Mouse (Mus musculus) ES-E14 (cell line): ENCODE results near the gene Tulp3. TPM values are rescaled to one million over a fixed set of nuclear protein-coding genes. Genes with fewer than 3 reads are reported as not detected.

Experiments
- DNase-seq: peaks from one replicate; pipeline ENCODE4 v3.0.0-alpha.2; 2013; ENCODE audit warnings: low read depth, low spot score
- H3K27ac ChIP-seq: 2 replicates; pipeline ENCODE4 v1.5.1; 2012; ENCODE audit warnings: low read depth, mild to moderate bottlenecking, low read length, moderate library complexity, mixed read lengths; ENCODE audit not compliant: poor library complexity, insufficient read depth, severe bottlenecking
- H3K36me3 ChIP-seq: 2 replicates; pipeline ENCODE4 v1.6.1; 2012; ENCODE audit warnings: mild to moderate bottlenecking, low read length, moderate library complexity, mixed read lengths; ENCODE audit not compliant: control insufficient read depth, poor library complexity, insufficient read depth, severe bottlenecking
- H3K4me1 ChIP-seq, 2 experiments: fragments of 150-350 bp in 1 of 2; sonication (generic) in 1 of 2; 2 replicates each; pipeline ENCODE4 v1.6.1; 2012; ENCODE audit warnings: low read length in 2 of 2, mild to moderate bottlenecking in 1 of 2, mixed read lengths in 1 of 2; ENCODE audit not compliant: control insufficient read depth in 2 of 2, insufficient read depth in 2 of 2, poor library complexity in 1 of 2
- H3K4me3 ChIP-seq, 2 experiments: fragments of 150-350 bp in 1 of 2; sonication (generic) in 1 of 2; 2 replicates each; pipeline ENCODE4 v1.5.1; 2012; ENCODE audit warnings: low read length in 2 of 2, low read depth in 1 of 2, mild to moderate bottlenecking in 1 of 2, mixed read lengths in 1 of 2; ENCODE audit not compliant: insufficient read depth in 1 of 2, poor library complexity in 1 of 2, severe bottlenecking in 1 of 2
- H3K9ac ChIP-seq: 2 replicates; pipeline ENCODE4 v1.6.1; 2012; ENCODE audit warnings: low read depth, mild to moderate bottlenecking, low read length, mixed read lengths; ENCODE audit not compliant: poor library complexity, insufficient read depth, severe bottlenecking
- H3K9me3 ChIP-seq: fragments of 150-350 bp; sonication (generic); 2 replicates; pipeline ENCODE4 v1.6.1; 2012; ENCODE audit warnings: low read depth, mild to moderate bottlenecking, low read length; ENCODE audit not compliant: control insufficient read depth, insufficient read depth
- CHD2 ChIP-seq: IDR thresholded peaks from 2 replicates; pipeline ENCODE4 v1.6.1; 2014; ENCODE audit warnings: mild to moderate bottlenecking, low read depth, low read length, inconsistent platforms
- HCFC1 ChIP-seq: IDR thresholded peaks from 2 replicates; pipeline ENCODE4 v1.6.1; 2012; ENCODE audit warnings: low read length, inconsistent platforms, borderline replicate concordance; ENCODE audit not compliant: insufficient read depth
- MAFK ChIP-seq: IDR thresholded peaks from 2 replicates; pipeline ENCODE4 v1.6.1; 2014; ENCODE audit warnings: mild to moderate bottlenecking, low read depth, low read length, inconsistent platforms; ENCODE audit not compliant: insufficient read depth
- ZC3H11A ChIP-seq: IDR thresholded peaks from 2 replicates; pipeline ENCODE4 v1.6.1; 2012; ENCODE audit warnings: low read depth, mild to moderate bottlenecking, inconsistent platforms, low read length, borderline replicate concordance
- ZNF384 ChIP-seq: IDR thresholded peaks from 2 replicates; pipeline ENCODE4 v1.6.1; 2012; ENCODE audit warnings: low read depth, low read length, inconsistent platforms
- in situ Hi-C, 2 experiments: fragments of 600-800 bp; cut with MboI; formaldehyde crosslinking; loops; one replicate each; pipeline ENCODE4 v1.15.1; 2025; ENCODE audit warnings: low sequenced_read_pairs in 2 of 2, inconsistent platforms in 1 of 2; ENCODE audit not compliant: unreplicated experiment in 2 of 2
- total RNA-seq: library from RNA; depleted of rRNA; stranded (reverse); fragments of 300-350 nt; gene quantifications from 2 replicates; pipeline ENCODE4 v1.2.3, GENCODE M21; 2012

Gene Tulp3
- total RNA-seq, 1 experiment = 11.7 TPM

DNA sequence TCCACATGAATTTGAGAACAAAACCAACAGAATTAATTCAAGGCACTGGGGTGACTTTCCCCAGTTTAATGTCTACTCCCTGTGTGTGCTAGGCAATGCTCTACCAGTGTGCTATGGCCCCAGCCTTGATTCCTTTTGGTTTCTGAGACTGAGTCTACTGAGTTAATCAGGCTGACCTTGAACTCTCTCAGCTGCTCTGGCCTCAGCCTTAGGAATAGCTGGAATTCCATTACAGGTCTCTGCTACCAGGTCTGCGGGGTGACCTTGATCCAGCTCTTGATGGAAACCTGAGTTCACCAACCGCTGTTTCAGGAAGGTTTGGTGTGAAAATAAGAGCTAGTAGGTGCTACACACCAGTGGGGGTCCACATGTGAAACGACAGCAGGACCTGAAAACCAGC, 53.8 kb downstream of the Tulp3 start:
- in situ Hi-C loops = loop anchor here in 1 of 2 experiments (5.0 kb wide), 1 partner anchor 75 kb away; no protein-coding TSS in a partner anchor
- H3K27ac ChIP-seq = no peak overlapping the region
- no peak overlapping the region for H3K9ac ChIP-seq
- peaks cover 3 to 10% of the 10 kb centered on the region in 2 experiments; a peak in 3 of 4 replicates for H3K4me1 ChIP-seq
- no peak overlapping the region for H3K4me3 ChIP-seq
- H3K9me3 ChIP-seq = no peaks in the 10 kb centered on the region
- no peak for TF ChIP-seq CHD2
- TF ChIP-seq ZNF384 = no peak
- TF ChIP-seq HCFC1 = no peak
- TF ChIP-seq ZC3H11A = no peak
- TF ChIP-seq MAFK = no peak
- H3K36me3 ChIP-seq = no peaks in the 10 kb centered on the region
- no peak for DNase-seq

GRCm38 (mm10) chr6:128301458-128301857, 54.2 kb downstream of the Tulp3 start:
- Histone ChIP-seq H3K9ac (no peak overlapping the region), H3K36me3 (no peaks in the 10 kb centered on the region), H3K27ac (no peak overlapping the region), H3K9me3 (no peaks in the 10 kb centered on the region), H3K4me3 (no peak overlapping the region), H3K4me1 (peaks cover 3 to 14% of the 10 kb centered on the region in 2 experiments; a peak in 3 of 4 replicates)
- TF ChIP-seq ZNF384 = no peak
- TF ChIP-seq HCFC1 = no peak
- no peak for TF ChIP-seq MAFK
- no peak for TF ChIP-seq ZC3H11A
- no peak for TF ChIP-seq CHD2
- in situ Hi-C loops = loop anchor here in 1 of 2 experiments (5.0 kb wide), 1 partner anchor 74 kb away; no protein-coding TSS in a partner anchor
- DNase-seq = no peak

DNA sequence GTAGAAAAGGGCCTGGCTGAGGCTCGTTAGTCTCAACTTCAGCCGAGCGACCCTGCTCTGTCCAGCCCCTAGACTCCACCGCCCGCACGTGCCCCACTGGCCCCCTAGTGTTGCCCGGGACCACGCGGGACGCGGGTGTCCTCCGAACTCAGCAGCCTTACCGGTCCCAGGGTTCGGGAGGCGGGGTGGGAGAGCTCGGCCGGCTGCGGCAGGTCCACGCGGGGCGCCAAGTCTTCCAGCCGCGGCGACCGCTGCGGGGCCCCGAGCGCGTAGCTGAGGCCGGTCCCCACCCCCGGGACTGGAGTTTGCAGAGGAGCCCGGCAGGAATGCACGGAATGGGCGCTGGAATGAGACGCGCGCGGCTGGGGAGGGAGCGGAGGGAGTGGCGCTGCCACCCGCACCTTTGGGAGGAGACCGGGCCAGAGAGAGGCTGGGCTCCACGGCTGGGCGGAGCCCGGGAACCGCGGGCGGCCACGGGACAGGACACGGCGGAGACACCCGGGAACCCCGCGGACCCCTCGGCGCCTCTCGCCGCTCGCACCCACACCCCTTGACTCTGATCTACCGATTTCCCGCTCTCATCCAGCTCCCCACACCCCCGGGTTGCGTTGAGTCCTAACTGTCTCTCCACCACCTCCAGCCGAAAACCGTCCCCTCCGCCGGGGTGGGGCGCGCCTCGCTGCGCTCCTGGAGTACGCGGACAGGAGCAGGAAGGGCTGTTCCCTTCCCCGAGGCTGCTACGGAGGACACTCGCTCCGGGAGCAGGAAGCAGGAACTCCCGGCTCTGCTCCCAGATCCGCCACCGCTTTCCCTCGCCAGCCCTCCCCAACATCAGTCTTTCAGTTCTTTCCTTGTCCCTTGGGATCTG, 55.3 kb downstream of the Tulp3 start, which contains the start of gene Tead4:
Gene Tead4 (minus strand): TSS at position 690 of the 868 bp plus-strand sequence.
- H3K9ac ChIP-seq = peak within 1 kb of the TSS; percentile 84
- no peaks in the 10 kb centered on the region for H3K9me3 ChIP-seq
- no peak for TF ChIP-seq MAFK
- peak; percentile 56; the same call in 1 of the 2 replicates for TF ChIP-seq HCFC1
- in situ Hi-C loops = loop anchor here in 1 of 2 experiments (5.0 kb wide), 1 partner anchor 73 kb away; no protein-coding TSS in a partner anchor
- H3K4me1 ChIP-seq = peaks cover 3 to 22% of the 10 kb centered on the region in 2 experiments; a peak in 3 of 4 replicates
- peak within 1 kb of the TSS; percentile 78 to 87 for H3K4me3 ChIP-seq
- peak; percentile 65 for DNase-seq
- no peaks in the 10 kb centered on the region for H3K36me3 ChIP-seq
- H3K27ac ChIP-seq = 0 out of 2 replicates have a peak within 1 kb of the TSS, but pooled peaks have one; percentile 9

- in situ Hi-C loops = loop anchor here in 1 of 2 experiments (5.0 kb wide), 1 partner anchor 72 kb away; no protein-coding TSS in a partner anchor
- H3K36me3 ChIP-seq = no peaks in the 10 kb centered on the region
- peak overlapping the region; percentile 84 for H3K9ac ChIP-seq
- peak overlapping the region; percentile 78 to 87 for H3K4me3 ChIP-seq
- no peak for DNase-seq
- H3K27ac ChIP-seq = no peak overlapping the region
- peaks cover 3 to 23% of the 10 kb centered on the region in 2 experiments; a peak in 3 of 4 replicates for H3K4me1 ChIP-seq
- TF ChIP-seq HCFC1 = no peak
- no peak for TF ChIP-seq CHD2
- no peak for TF ChIP-seq MAFK
- TF ChIP-seq ZC3H11A = no peak
- TF ChIP-seq ZNF384 = no peak
- H3K9me3 ChIP-seq = no peaks in the 10 kb centered on the region
Measured at GRCm38 (mm10) chr6:128299292-128300133, 56.1 kb downstream of the Tulp3 start.
